Mouse (Mus musculus) naive thymus-derived CD4-positive, alpha-beta T cell, adult 5 months (primary cell): ENCODE measurements around the gene Gba2. TPM values are rescaled to one million over a fixed set of nuclear protein-coding genes. Genes with fewer than 3 reads are reported as not detected.

Experiments used
- polyA plus RNA-seq: library from polyadenylated mRNA; unstranded; fragments of 100-300 nt; shearing (Covaris generic); gene quantifications from one replicate; pipeline ENCODE4 v1.2.1, GENCODE M21; 2017

Gba2 gene
- 39.8 TPM for polyA plus RNA-seq

GRCm38 (mm10) chr4:43578376-43579204 is at the start of gene Gba2, which contains the start of gene Rgp1:
Gene Gba2, minus strand, starts transcription at chr4:43578873.
Gene Rgp1, plus strand, starts transcription at chr4:43578715.

GRCm38 (mm10) chr4:43584444-43585416 is 6.1 kb upstream of the Gba2 start, which contains the start of gene Msmp:
Gene Msmp, minus strand, starts transcription at chr4:43584494.

GRCm38 (mm10) chr4:43561997-43562768 is 16.5 kb downstream of the Gba2 start, which contains the start of the genes Creb3 and Tln1:
Gene Creb3, plus strand, starts transcription at chr4:43562332.
Gene Tln1, minus strand, starts transcription at chr4:43562691.

Other genes with a start within 250 kb of the Gba2 start
- gene Rusc2, start 196.9 kb downstream of the Gba2 start, polyA plus RNA-seq = not detected
- gene Fam166b, start 149.7 kb downstream of the Gba2 start, polyA plus RNA-seq = not detected
- 44.9 TPM for gene Tesk1, start 136.9 kb downstream of the Gba2 start, polyA plus RNA-seq
- 59.9 TPM for gene Cd72, start 124.2 kb downstream of the Gba2 start, polyA plus RNA-seq
- 102 TPM for gene Sit1, start 95.1 kb downstream of the Gba2 start, polyA plus RNA-seq
- gene Ccdc107, start 86.0 kb downstream of the Gba2 start, polyA plus RNA-seq = 52.6 TPM
- gene Arhgef39, start 79.2 kb downstream of the Gba2 start, polyA plus RNA-seq = 6.2 TPM
- 0.42 TPM for gene Car9, start 71.9 kb downstream of the Gba2 start, polyA plus RNA-seq
- gene Tpm2, start 55.1 kb downstream of the Gba2 start, polyA plus RNA-seq = not detected
- 82.1 TPM for gene Creb3, start 16.5 kb downstream of the Gba2 start, polyA plus RNA-seq
- gene Tln1, start 16.2 kb downstream of the Gba2 start, polyA plus RNA-seq = 240 TPM
- gene Rgp1, start 158 bp downstream of the Gba2 start, polyA plus RNA-seq = 9.6 TPM
- 2.4 TPM for gene Msmp, start 5.6 kb upstream of the Gba2 start, polyA plus RNA-seq
- gene Npr2, start 53.1 kb upstream of the Gba2 start, polyA plus RNA-seq = not detected
- gene Spag8, start 74.7 kb upstream of the Gba2 start, polyA plus RNA-seq = not detected
- 37.8 TPM for gene Hint2, start 77.6 kb upstream of the Gba2 start, polyA plus RNA-seq
- 1.2 TPM for gene Tmem8b, start 90.1 kb upstream of the Gba2 start, polyA plus RNA-seq
- 0.96 TPM for gene Fam221b, start 90.3 kb upstream of the Gba2 start, polyA plus RNA-seq
- gene Olfr70, start 121.9 kb upstream of the Gba2 start, polyA plus RNA-seq = not detected
- gene Olfr71, start 131.4 kb upstream of the Gba2 start, polyA plus RNA-seq = not detected
- gene Hrct1, start 148.3 kb upstream of the Gba2 start, polyA plus RNA-seq = not detected
- not detected for gene Spaar, start 151.2 kb upstream of the Gba2 start, polyA plus RNA-seq
- gene Olfr159, start 192.1 kb upstream of the Gba2 start, polyA plus RNA-seq = not detected
- gene Olfr156, start 245.0 kb upstream of the Gba2 start, polyA plus RNA-seq = not detected